Mouse (Mus musculus) small intestine, adult 2 months (tissue): ENCODE results near the gene Apopt1. TPM values are rescaled to one million over a fixed set of nuclear protein-coding genes. Genes with fewer than 3 reads are reported as not detected.

Experiments used
- H3K27ac ChIP-seq: fragments of 200-500 bp; 2 replicates; pipeline ENCODE4 v1.5.1; 2012; ENCODE audit warnings: low read depth, low read length, control low read depth, inconsistent platforms; ENCODE audit not compliant: insufficient read depth
- H3K27me3 ChIP-seq: fragments of 200-500 bp; 2 replicates; pipeline ENCODE4 v1.6.1; 2012; ENCODE audit warnings: mild to moderate bottlenecking, moderate library complexity, low read length, inconsistent platforms; ENCODE audit not compliant: control insufficient read depth, insufficient read depth
- H3K36me3 ChIP-seq: fragments of 200-500 bp; 2 replicates; pipeline ENCODE4 v1.6.1; 2012; ENCODE audit warnings: mild to moderate bottlenecking, low read length, control low read depth, inconsistent platforms; ENCODE audit not compliant: control insufficient read depth, insufficient read depth
- H3K4me1 ChIP-seq: fragments of 200-500 bp; 2 replicates; pipeline ENCODE4 v1.6.1; 2012; ENCODE audit warnings: low read length, inconsistent platforms, mixed read lengths; ENCODE audit not compliant: control insufficient read depth, insufficient read depth, insufficient read length
- H3K4me3 ChIP-seq: fragments of 200-500 bp; 2 replicates; pipeline ENCODE4 v1.5.1; 2012; ENCODE audit warnings: low read depth, mild to moderate bottlenecking, control low read depth, inconsistent platforms, low read length, moderate library complexity
- CTCF ChIP-seq: fragments of 200-500 bp; IDR thresholded peaks from 2 replicates; pipeline ENCODE4 v1.5.1; 2012; ENCODE audit warnings: low read depth, mild to moderate bottlenecking, control low read depth, inconsistent platforms, low read length, moderate library complexity, mixed read lengths; ENCODE audit not compliant: insufficient replicate concordance, insufficient read length; ENCODE audit errors: extremely low read depth
- POLR2A ChIP-seq: fragments of 200-500 bp; IDR thresholded peaks from 2 replicates; pipeline ENCODE4 v1.6.1; 2012; ENCODE audit warnings: low read depth, mild to moderate bottlenecking, control low read depth, inconsistent platforms, low read length, moderate library complexity
- WGBS: fragments of 180-500 bp; shearing (Covaris S2); methylation state at CpG from one replicate; pipeline ENCODE4 v1.1.7; 2018; 5-methylcytosine and 5-hydroxymethylcytosine counted together
- polyA plus RNA-seq: library from polyadenylated mRNA; depleted of rRNA; stranded (reverse); fragments of >200 nt; gene quantifications from 2 replicates; pipeline ENCODE4 v1.2.3, GENCODE M21; 2012

Apopt1 gene
- polyA plus RNA-seq, 1 experiment, result 16.7 TPM

GRCm38 (mm10) chr12:111760306-111760908 lies 47.3 kb downstream of the Apopt1 start:
- 74% methylated on average over 7 of the region's 7 CpGs for WGBS
- Histone ChIP-seq H3K36me3 (peaks cover 3% of the 10 kb centered on the region), H3K4me3 (no peak overlapping the region), H3K27me3 (no peaks in the 10 kb centered on the region), H3K27ac (no peak overlapping the region), H3K4me1 (peaks cover 14% of the 10 kb centered on the region)
- no peak for TF ChIP-seq POLR2A
- TF ChIP-seq CTCF, result no peak

- Histone ChIP-seq H3K27me3 (no peaks in the 10 kb centered on the region), H3K4me3 (no peak overlapping the region), H3K27ac (no peak overlapping the region), H3K36me3 (peaks cover 3% of the 10 kb centered on the region), H3K4me1 (peaks cover 19% of the 10 kb centered on the region)
- WGBS, result 94% methylated on average over 13 of the region's 13 CpGs
- no peak for TF ChIP-seq POLR2A
- TF ChIP-seq CTCF, result no peak
Observed at GRCm38 (mm10) chr12:111762620-111763280, 49.7 kb downstream of the Apopt1 start.

GRCm38 (mm10) chr12:111766313-111767236 lies 53.5 kb downstream of the Apopt1 start:
- H3K4me1 ChIP-seq, result peaks cover 17% of the 10 kb centered on the region
- no peaks in the 10 kb centered on the region for H3K27me3 ChIP-seq
- WGBS, result 75% methylated on average over 16 of the region's 16 CpGs
- peaks cover 3% of the 10 kb centered on the region for H3K36me3 ChIP-seq
- no peak overlapping the region; the same call in 1 of the 2 replicates for H3K27ac ChIP-seq
- H3K4me3 ChIP-seq, result no peak overlapping the region
- no peak for TF ChIP-seq CTCF
- no peak for TF ChIP-seq POLR2A

- H3K27me3 ChIP-seq, result no peaks in the 10 kb centered on the region
- H3K4me1 ChIP-seq, result peaks cover 17% of the 10 kb centered on the region
- H3K36me3 ChIP-seq, result peaks cover 14% of the 10 kb centered on the region
- no peak overlapping the region for H3K27ac ChIP-seq
- TF ChIP-seq POLR2A, result no peak
- TF ChIP-seq CTCF, result no peak
- WGBS, result 84% methylated on average over 10 of the region's 10 CpGs
- H3K4me3 ChIP-seq, result no peak overlapping the region
Observed at GRCm38 (mm10) chr12:111768322-111768928, 55.4 kb downstream of the Apopt1 start.

- 17% methylated on average over 10 of the region's 10 CpGs for whole genome bisulfite sequencing
- Histone ChIP-seq H3K36me3 (peaks cover 21% of the 10 kb centered on the region), H3K27ac (no peak overlapping the region), H3K4me1 (peaks cover 17% of the 10 kb centered on the region), H3K4me3 (no peak overlapping the region), H3K27me3 (no peaks in the 10 kb centered on the region)
- TF ChIP-seq POLR2A, result no peak
- peak; percentile 61; the same call in 1 of the 2 replicates for TF ChIP-seq CTCF
Observed at GRCm38 (mm10) chr12:111769306-111769705, 56.2 kb downstream of the Apopt1 start.

GRCm38 (mm10) chr12:111769816-111770577 lies 56.9 kb downstream of the Apopt1 start:
- 67% methylated on average over 8 of the region's 9 CpGs for WGBS
- Histone ChIP-seq H3K4me3 (no peak overlapping the region), H3K4me1 (peaks cover 17% of the 10 kb centered on the region), H3K27ac (no peak overlapping the region), H3K36me3 (peaks cover 28% of the 10 kb centered on the region), H3K27me3 (no peaks in the 10 kb centered on the region)
- TF ChIP-seq CTCF, result no peak
- TF ChIP-seq POLR2A, result no peak
